Mouse (Mus musculus): Measurements from ENCODE around the gene Col19a1. TPM values are rescaled to one million over a fixed set of nuclear protein-coding genes. Genes with fewer than 3 reads are reported as not detected.

The Col19a1 gene
- polyA plus RNA-seq, 1 experiment = 0.01 TPM

DNA sequence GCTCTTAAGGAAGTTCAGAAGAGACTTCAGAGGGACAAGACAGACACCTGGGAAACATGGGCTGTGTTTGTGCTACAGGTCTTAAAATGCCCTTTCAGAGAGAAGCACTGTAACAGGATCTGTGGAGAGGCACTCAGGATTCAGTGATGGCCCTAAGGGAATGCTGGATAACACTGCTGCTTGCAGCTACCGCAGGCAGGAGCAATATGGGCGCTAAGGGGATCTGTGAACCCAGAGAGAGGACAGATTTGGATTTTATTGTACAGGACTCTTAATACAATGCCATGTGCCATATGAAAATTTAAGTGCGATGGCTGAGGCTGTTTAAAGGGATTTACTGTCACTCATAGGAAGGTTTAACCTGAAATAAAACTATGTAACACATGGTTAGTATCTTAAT lies 270.8 kb downstream of the Col19a1 start:
- no peaks in the 10 kb centered on the region for H3K36me3 ChIP-seq (ENCODE audit: control insufficient read depth, insufficient read depth)
- H3K27me3 ChIP-seq (ENCODE audit: control insufficient read depth, insufficient read depth, insufficient read length) = no peaks in the 10 kb centered on the region
- no peak overlapping the region for H3K4me3 ChIP-seq
- H3K4me2 ChIP-seq (ENCODE audit: low read depth) = no peak overlapping the region
- no peak overlapping the region for H3ac ChIP-seq (ENCODE audit: control insufficient read depth, insufficient read length)
- no peak for TF ChIP-seq POLR2AphosphoS2 (IDR thresholded peaks at IDR 0.05; ENCODE audit: insufficient read length, low read depth)
- no peak for TF ChIP-seq REST (IDR thresholded peaks at IDR 0.05; ENCODE audit: insufficient read depth, insufficient read length)
- no peak for TF ChIP-seq POLR2A (IDR thresholded peaks at IDR 0.05; ENCODE audit: insufficient read length, low read depth)
- TF ChIP-seq CEBPB (IDR thresholded peaks at IDR 0.05; ENCODE audit: insufficient read depth, poor library complexity, severe bottlenecking) = no peak
- TF ChIP-seq MYOG (IDR thresholded peaks at IDR 0.05; ENCODE audit: control insufficient read depth in 1 of 3, insufficient read depth in 1 of 3, insufficient read length in 2 of 3, low read depth in 2 of 3) = no peak
- no peak for TF ChIP-seq MAX (IDR thresholded peaks at IDR 0.05; ENCODE audit: low read depth)
- no peaks in the 10 kb centered on the region for H3K79me2 ChIP-seq (ENCODE audit: control insufficient read depth, insufficient read depth)

DNA sequence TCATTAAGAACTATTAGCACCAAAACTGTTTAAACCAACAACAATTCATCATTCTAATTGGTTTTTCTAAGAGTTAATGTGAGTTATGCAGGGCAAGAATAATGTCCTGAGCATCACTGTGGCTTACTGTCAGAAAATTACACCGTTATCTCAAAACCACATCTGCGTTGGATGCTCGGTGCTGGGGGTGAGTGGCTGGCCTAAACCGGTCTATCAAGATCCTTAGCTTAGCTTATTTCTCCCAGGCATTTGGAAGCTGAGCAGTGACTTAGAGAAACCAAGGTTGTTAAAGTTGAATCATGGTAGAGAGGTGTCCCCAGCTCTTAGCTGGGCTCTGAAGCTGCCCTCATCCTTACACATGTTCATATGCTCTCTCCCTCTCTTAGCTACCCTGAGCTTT lies 276.4 kb downstream of the Col19a1 start:
- Histone ChIP-seq H3K36me3 (ENCODE audit: control insufficient read depth, insufficient read depth) (no peaks in the 10 kb centered on the region), H3K4me2 (ENCODE audit: low read depth) (no peak overlapping the region), H3ac (ENCODE audit: control insufficient read depth, insufficient read length) (no peak overlapping the region), H3K27me3 (ENCODE audit: control insufficient read depth, insufficient read depth, insufficient read length) (no peaks in the 10 kb centered on the region), H3K79me2 (ENCODE audit: control insufficient read depth, insufficient read depth) (no peaks in the 10 kb centered on the region), H3K4me3 (no peak overlapping the region)
- no peak for TF ChIP-seq USF1 (IDR thresholded peaks at IDR 0.05; ENCODE audit: low read depth)
- TF ChIP-seq REST (IDR thresholded peaks at IDR 0.05; ENCODE audit: insufficient read depth, insufficient read length) = no peak
- TF ChIP-seq MYOG (IDR thresholded peaks at IDR 0.05; ENCODE audit: control insufficient read depth in 1 of 3, insufficient read depth in 1 of 3, insufficient read length in 2 of 3, low read depth in 2 of 3) = no peak
- no peak for TF ChIP-seq MAX (IDR thresholded peaks at IDR 0.05; ENCODE audit: low read depth)
- TF ChIP-seq SRF (IDR thresholded peaks at IDR 0.05; ENCODE audit: control insufficient read depth, insufficient read length, low read depth) = no peak
- no peak for TF ChIP-seq POLR2AphosphoS2 (IDR thresholded peaks at IDR 0.05; ENCODE audit: insufficient read length, low read depth)
- no peak for TF ChIP-seq TCF3 (IDR thresholded peaks at IDR 0.05; ENCODE audit: insufficient read length, low read depth)
- TF ChIP-seq E2F4 (IDR thresholded peaks at IDR 0.05; ENCODE audit: insufficient read depth) = no peak
- TF ChIP-seq MYOD1 (IDR thresholded peaks at IDR 0.05; ENCODE audit: control insufficient read depth in 1 of 3, insufficient read length in 2 of 3, low read depth in 2 of 3) = no peak
- TF ChIP-seq POLR2A (IDR thresholded peaks at IDR 0.05; ENCODE audit: insufficient read length, low read depth) = no peak
- no peak for TF ChIP-seq CEBPB (IDR thresholded peaks at IDR 0.05; ENCODE audit: insufficient read depth, poor library complexity, severe bottlenecking)
- TF ChIP-seq TCF12 (IDR thresholded peaks at IDR 0.05; ENCODE audit: insufficient read depth, poor library complexity, severe bottlenecking) = no peak

DNA sequence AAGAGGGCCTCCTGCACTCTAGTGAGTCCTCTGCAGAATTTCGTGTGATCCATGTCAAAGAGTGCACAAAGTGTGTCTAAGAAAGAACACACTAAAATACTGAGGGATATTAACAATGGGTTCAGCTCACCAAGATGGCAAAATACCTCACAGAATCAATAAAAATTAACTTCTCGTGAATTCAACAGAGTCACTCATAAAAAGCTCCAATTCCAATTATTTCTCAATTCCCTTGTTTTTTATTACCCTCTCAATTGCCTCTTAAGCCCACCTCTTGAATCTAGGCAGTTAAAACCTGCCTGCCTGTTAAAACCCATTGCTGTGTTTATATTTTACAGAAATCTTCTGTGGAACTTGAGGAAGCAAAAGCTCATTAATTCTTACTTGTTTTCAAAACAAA lies 277.1 kb downstream of the Col19a1 start:
- no peak overlapping the region for H3K4me2 ChIP-seq (ENCODE audit: low read depth)
- H3ac ChIP-seq (ENCODE audit: control insufficient read depth, insufficient read length) = no peak overlapping the region
- H3K36me3 ChIP-seq (ENCODE audit: control insufficient read depth, insufficient read depth) = no peaks in the 10 kb centered on the region
- TF ChIP-seq MYOG (IDR thresholded peaks at IDR 0.05; ENCODE audit: control insufficient read depth in 1 of 3, insufficient read depth in 1 of 3, insufficient read length in 2 of 3, low read depth in 2 of 3) (no peak), POLR2A (IDR thresholded peaks at IDR 0.05; ENCODE audit: insufficient read length, low read depth) (no peak), TCF3 (IDR thresholded peaks at IDR 0.05; ENCODE audit: insufficient read length, low read depth) (no peak), MAX (IDR thresholded peaks at IDR 0.05; ENCODE audit: low read depth) (no peak), SRF (IDR thresholded peaks at IDR 0.05; ENCODE audit: control insufficient read depth, insufficient read length, low read depth) (no peak), E2F4 (IDR thresholded peaks at IDR 0.05; ENCODE audit: insufficient read depth) (no peak), REST (IDR thresholded peaks at IDR 0.05; ENCODE audit: insufficient read depth, insufficient read length) (no peak), TCF12 (IDR thresholded peaks at IDR 0.05; ENCODE audit: insufficient read depth, poor library complexity, severe bottlenecking) (no peak), POLR2AphosphoS2 (IDR thresholded peaks at IDR 0.05; ENCODE audit: insufficient read length, low read depth) (no peak), USF1 (IDR thresholded peaks at IDR 0.05; ENCODE audit: low read depth) (no peak), CEBPB (IDR thresholded peaks at IDR 0.05; ENCODE audit: insufficient read depth, poor library complexity, severe bottlenecking) (no peak), MYOD1 (IDR thresholded peaks at IDR 0.05; ENCODE audit: control insufficient read depth in 1 of 3, insufficient read length in 2 of 3, low read depth in 2 of 3) (no peak)
- no peak overlapping the region for H3K4me3 ChIP-seq
- no peaks in the 10 kb centered on the region for H3K79me2 ChIP-seq (ENCODE audit: control insufficient read depth, insufficient read depth)
- no peaks in the 10 kb centered on the region for H3K27me3 ChIP-seq (ENCODE audit: control insufficient read depth, insufficient read depth, insufficient read length)

DNA sequence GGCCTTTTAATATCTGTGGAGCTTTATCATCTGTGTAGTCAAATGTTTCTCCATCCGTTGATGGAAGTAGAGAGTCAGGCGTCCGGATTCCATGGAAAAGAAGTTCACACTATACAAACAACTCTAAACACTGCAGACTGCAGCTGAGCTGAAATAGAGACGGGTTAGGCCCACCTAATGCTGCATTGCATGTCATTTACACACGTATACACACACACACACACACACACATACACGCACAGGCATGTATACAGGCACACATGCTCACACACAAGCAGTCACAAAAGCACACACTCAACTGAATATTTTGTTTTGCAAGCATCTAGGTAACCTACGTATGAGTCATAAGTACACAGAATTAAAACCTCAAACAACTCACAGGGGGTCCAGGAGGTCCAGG lies 284.2 kb downstream of the Col19a1 start:
- no peak overlapping the region for H3ac ChIP-seq (ENCODE audit: control insufficient read depth, insufficient read length)

More for the DNA sequence above, 284.2 kb downstream of the Col19a1 start:
- H3K4me2 ChIP-seq (ENCODE audit: low read depth) = no peak overlapping the region
- TF ChIP-seq MYOG (IDR thresholded peaks at IDR 0.05; ENCODE audit: control insufficient read depth in 1 of 3, insufficient read depth in 1 of 3, insufficient read length in 2 of 3, low read depth in 2 of 3) (no peak), USF1 (IDR thresholded peaks at IDR 0.05; ENCODE audit: low read depth) (no peak), CEBPB (IDR thresholded peaks at IDR 0.05; ENCODE audit: insufficient read depth, poor library complexity, severe bottlenecking) (no peak), REST (IDR thresholded peaks at IDR 0.05; ENCODE audit: insufficient read depth, insufficient read length) (no peak), POLR2A (IDR thresholded peaks at IDR 0.05; ENCODE audit: insufficient read length, low read depth) (no peak), POLR2AphosphoS2 (IDR thresholded peaks at IDR 0.05; ENCODE audit: insufficient read length, low read depth) (no peak), TCF12 (IDR thresholded peaks at IDR 0.05; ENCODE audit: insufficient read depth, poor library complexity, severe bottlenecking) (no peak), MYOD1 (IDR thresholded peaks at IDR 0.05; ENCODE audit: control insufficient read depth in 1 of 3, insufficient read length in 2 of 3, low read depth in 2 of 3) (no peak), SRF (IDR thresholded peaks at IDR 0.05; ENCODE audit: control insufficient read depth, insufficient read length, low read depth) (no peak), MAX (IDR thresholded peaks at IDR 0.05; ENCODE audit: low read depth) (no peak), TCF3 (IDR thresholded peaks at IDR 0.05; ENCODE audit: insufficient read length, low read depth) (no peak)
- H3K79me2 ChIP-seq (ENCODE audit: control insufficient read depth, insufficient read depth) = no peaks in the 10 kb centered on the region
- H3K27me3 ChIP-seq (ENCODE audit: control insufficient read depth, insufficient read depth, insufficient read length) = no peaks in the 10 kb centered on the region
- H3K36me3 ChIP-seq (ENCODE audit: control insufficient read depth, insufficient read depth) = no peaks in the 10 kb centered on the region
- no peak overlapping the region for H3K4me3 ChIP-seq
